Mouse (Mus musculus) liver, adult 2 months (tissue): ENCODE results near the gene Mkks. TPM values are rescaled to one million over a fixed set of nuclear protein-coding genes. Genes with fewer than 3 reads are reported as not detected.

ENCODE experiments used
- DNase-seq: peaks from one replicate; pipeline ENCODE4 v3.0.0-alpha.2; 2011; ENCODE audit warnings: low read depth, low spot score; ENCODE audit errors: extremely low read depth
- H3K27ac ChIP-seq: fragments of 200-500 bp; replicated peaks from 2 replicates; pipeline ENCODE4 v1.5.1; 2012; ENCODE audit warnings: low read depth, mild to moderate bottlenecking, control low read depth, inconsistent platforms, low read length; ENCODE audit not compliant: insufficient read depth
- H3K27me3 ChIP-seq: fragments of 200-500 bp; 2 replicates; pipeline ENCODE4 v1.6.1; 2012; ENCODE audit warnings: mild to moderate bottlenecking, moderate library complexity, low read length, inconsistent platforms; ENCODE audit not compliant: control insufficient read depth, insufficient read depth
- H3K36me3 ChIP-seq: fragments of 200-500 bp; 2 replicates; pipeline ENCODE4 v1.6.1; 2012; ENCODE audit warnings: low read length, inconsistent platforms; ENCODE audit not compliant: control insufficient read depth, insufficient read depth
- H3K4me1 ChIP-seq: fragments of 200-500 bp; 2 replicates; pipeline ENCODE4 v1.6.1; 2011; ENCODE audit warnings: low read length; ENCODE audit not compliant: control insufficient read depth, insufficient read depth
- H3K4me3 ChIP-seq: fragments of 200-500 bp; 2 replicates; pipeline ENCODE4 v1.5.1; 2011; ENCODE audit warnings: low read depth, mild to moderate bottlenecking, control low read depth, low read length, moderate library complexity; ENCODE audit not compliant: insufficient read depth
- H3K79me2 ChIP-seq: fragments of 200-500 bp; 2 replicates; pipeline ENCODE4 v1.6.1; 2012; ENCODE audit warnings: inconsistent platforms, mild to moderate bottlenecking, low read length, moderate library complexity; ENCODE audit not compliant: control insufficient read depth, insufficient read depth
- H3K9ac ChIP-seq: fragments of 200-500 bp; 2 replicates; pipeline ENCODE4 v1.6.1; 2012; ENCODE audit warnings: low read depth, mild to moderate bottlenecking, control low read depth, inconsistent platforms, low read length
- CTCF ChIP-seq: fragments of 200-500 bp; IDR thresholded peaks from 2 replicates; pipeline ENCODE4 v1.5.1; 2011; ENCODE audit warnings: low read depth, low read length, control low read depth
- POLR2A ChIP-seq: fragments of 200-500 bp; IDR thresholded peaks from 2 replicates; pipeline ENCODE4 v1.6.1; 2011; ENCODE audit warnings: low read length, control low read depth; ENCODE audit not compliant: insufficient read depth; ENCODE audit errors: extremely low read depth
- WGBS: fragments of 180-500 bp; shearing (Covaris S2); methylation state at CpG from one replicate; pipeline ENCODE4 v1.1.7; 2018; 5-methylcytosine and 5-hydroxymethylcytosine counted together
- polyA plus RNA-seq: library from polyadenylated mRNA; depleted of rRNA; stranded (reverse); fragments of >200 nt; gene quantifications from 2 replicates; pipeline ENCODE4 v1.2.3, GENCODE M21; 2012
- total RNA-seq: library from RNA; depleted of rRNA; stranded (reverse); fragments of >200 nt; gene quantifications from 2 replicates; pipeline ENCODE4 v1.2.3, GENCODE M21; 2014

Gene Mkks
- total and polyA plus RNA-seq, 2 experiments: 3.8 to 17.2 TPM

- no peak overlapping the region for H3K4me3 ChIP-seq
- no peaks in the 10 kb centered on the region for H3K27me3 ChIP-seq
- DNase-seq: no peak
- H3K9ac ChIP-seq: no peak overlapping the region
- H3K4me1 ChIP-seq: no peaks in the 10 kb centered on the region
- H3K79me2 ChIP-seq: no peaks in the 10 kb centered on the region
- H3K27ac ChIP-seq: no peak overlapping the region
- TF ChIP-seq CTCF (no peak), POLR2A (no peak)
- no peaks in the 10 kb centered on the region for H3K36me3 ChIP-seq
- 50% methylated on average over 5 of the region's 5 CpGs for WGBS
These were observed 36.4 kb downstream of the Mkks start for GRCm38 (mm10) chr2:136854543-136855388.

DNA sequence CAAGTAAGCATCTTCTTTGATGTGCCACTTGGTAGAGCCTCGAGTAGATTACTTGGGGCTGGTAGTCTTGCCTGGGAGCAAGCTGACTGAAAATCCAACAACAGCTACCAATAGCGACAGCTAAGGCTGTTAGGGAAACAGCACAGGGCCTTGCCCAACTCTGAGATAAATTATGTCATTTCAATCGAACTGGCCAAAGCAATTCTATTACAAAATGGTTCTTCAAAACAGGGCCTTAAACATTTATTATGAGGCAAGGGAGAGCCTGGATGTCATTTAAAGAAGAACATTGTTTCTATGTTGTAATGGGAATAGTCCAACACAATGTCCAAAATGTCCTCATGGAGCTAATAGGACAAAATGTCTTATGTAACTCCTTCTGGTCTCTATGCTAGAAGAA, 40.8 kb downstream of the Mkks start:
- Histone ChIP-seq H3K4me3 (no peak overlapping the region), H3K9ac (no peak overlapping the region), H3K27ac (no peak overlapping the region), H3K27me3 (no peaks in the 10 kb centered on the region), H3K79me2 (no peaks in the 10 kb centered on the region), H3K36me3 (no peaks in the 10 kb centered on the region), H3K4me1 (no peaks in the 10 kb centered on the region)
- 61% methylated on average over 3 of the region's 3 CpGs for WGBS
- TF ChIP-seq POLR2A (no peak), CTCF (no peak)
- DNase-seq: no peak

DNA sequence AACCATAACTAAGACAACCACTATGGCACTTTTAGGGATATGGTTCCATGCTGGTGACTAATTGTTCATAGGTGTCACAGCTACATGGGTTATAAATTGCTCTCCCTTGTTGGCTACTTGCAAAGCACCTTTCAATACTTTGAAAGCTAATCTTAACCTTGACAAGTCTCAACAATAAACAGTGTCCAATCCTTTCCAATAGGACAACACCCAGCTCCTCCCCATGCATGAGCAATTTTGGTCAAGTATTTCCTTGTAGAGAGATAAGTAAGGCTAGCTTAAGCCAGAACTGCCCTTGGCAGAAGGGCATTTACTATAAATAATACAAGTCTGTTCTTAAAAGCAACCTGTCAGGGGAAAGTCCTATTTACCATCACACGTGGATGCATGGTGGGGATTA, 53.2 kb downstream of the Mkks start:
- Histone ChIP-seq H3K27me3 (no peaks in the 10 kb centered on the region), H3K36me3 (no peaks in the 10 kb centered on the region), H3K4me3 (no peak overlapping the region), H3K4me1 (no peaks in the 10 kb centered on the region), H3K9ac (no peak overlapping the region), H3K79me2 (no peaks in the 10 kb centered on the region), H3K27ac (no peak overlapping the region)
- TF ChIP-seq CTCF (no peak), POLR2A (no peak)
- DNase-seq: no peak
- 62% methylated on average over 1 of the region's 1 CpGs for WGBS

- no peak for TF ChIP-seq CTCF
- no peak for TF ChIP-seq POLR2A
- no peak overlapping the region for H3K9ac ChIP-seq
- WGBS: 74% methylated on average over 3 of the region's 3 CpGs
These were observed 55.3 kb downstream of the Mkks start for GRCm38 (mm10) chr2:136835882-136836281.

GRCm38 (mm10) chr2:136834715-136835075, 56.5 kb downstream of the Mkks start:
- peak; percentile 10 for DNase-seq
- H3K9ac ChIP-seq: no peak overlapping the region
- no peaks in the 10 kb centered on the region for H3K79me2 ChIP-seq
- no peak for TF ChIP-seq CTCF
- no peak for TF ChIP-seq POLR2A
- H3K4me1 ChIP-seq: no peaks in the 10 kb centered on the region
- H3K27me3 ChIP-seq: no peaks in the 10 kb centered on the region
- no peak overlapping the region for H3K27ac ChIP-seq
- WGBS: 93% methylated on average over 1 of the region's 1 CpGs
- no peaks in the 10 kb centered on the region for H3K36me3 ChIP-seq
- no peak overlapping the region for H3K4me3 ChIP-seq

More at GRCm38 (mm10) chr2:136835882-136836281, 55.3 kb downstream of the Mkks start:
- DNase-seq: no peak
- H3K79me2 ChIP-seq: no peaks in the 10 kb centered on the region
- H3K36me3 ChIP-seq: no peaks in the 10 kb centered on the region
- H3K27me3 ChIP-seq: no peaks in the 10 kb centered on the region
- H3K4me3 ChIP-seq: no peak overlapping the region
- no peaks in the 10 kb centered on the region for H3K4me1 ChIP-seq
- H3K27ac ChIP-seq: no peak overlapping the region

GRCm38 (mm10) chr2:136833976-136834714, 57.0 kb downstream of the Mkks start:
- Histone ChIP-seq H3K27me3 (no peaks in the 10 kb centered on the region), H3K27ac (no peak overlapping the region), H3K4me3 (no peak overlapping the region), H3K4me1 (no peaks in the 10 kb centered on the region), H3K36me3 (no peaks in the 10 kb centered on the region), H3K9ac (no peak overlapping the region), H3K79me2 (no peaks in the 10 kb centered on the region)
- no peak for DNase-seq
- TF ChIP-seq CTCF (no peak), POLR2A (no peak)
- 54% methylated on average over 3 of the region's 3 CpGs for WGBS
